21 mouse cellular contexts compared by ENCODE assay signal in the genomic region with DNA sequence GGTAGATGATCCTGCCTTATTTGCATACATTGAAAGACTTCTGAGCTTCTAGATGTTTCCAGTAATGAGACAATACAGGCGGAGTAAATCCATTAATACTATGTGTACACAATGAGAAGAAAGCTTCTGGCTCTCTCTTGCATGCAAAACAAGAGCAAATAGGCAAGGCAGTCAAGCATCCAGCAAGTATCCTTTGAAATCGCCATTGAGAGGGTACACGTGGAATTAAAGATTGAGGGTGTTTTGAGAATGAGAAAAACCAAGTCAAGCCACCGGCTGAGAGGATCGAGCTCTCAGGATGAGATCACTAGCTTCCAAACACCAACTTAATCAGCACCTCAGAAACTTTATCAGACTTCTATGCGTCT.
A peak's percentile ranks its signal among the peaks of the same experiment; 100 is the strongest.
DNase-seq lines count a peak whose midpoint lies in the region; ATAC-seq and TF ChIP-seq lines count a peak whose summit lies in the region.
"Had no signal": no experiment of that assay in that cellular context is flagged by ENCODE, and none has a peak within 500 bp of the region (broad histone marks: within the 10 kb centered on the region; RNA-seq: fewer than 3 reads in every experiment).

No protein-coding gene starts in this region.

- no peak for ATAC-seq in forebrain, embryonic 11.5 days (replicated peaks; ENCODE audit: low FRiP score)
- ATAC-seq in forebrain, postnatal 0 days: no peak
- no peak for ATAC-seq in midbrain, embryonic 15.5 days (replicated peaks)
- ATAC-seq: intestine, embryonic 15.5 days; liver, postnatal 0 days had no signal

- H3K4me2 ChIP-seq in forebrain, embryonic 11.5 days (ENCODE audit: low read depth, low read length, severe bottlenecking): no peak overlapping the region
- no peak overlapping the region for H3K4me2 ChIP-seq in forebrain, postnatal 0 days (ENCODE audit: low read depth)
- H3K4me2 ChIP-seq in midbrain, embryonic 15.5 days: no peak overlapping the region
- H3K4me2 ChIP-seq: heart, embryonic 11.5 days; intestine, embryonic 15.5 days; limb, embryonic 12.5 days; liver, embryonic 11.5 days had no signal

- no peaks in the 10 kb centered on the region for H3K9me3 ChIP-seq in forebrain, embryonic 10.5 days
- H3K9me3 ChIP-seq in forebrain, embryonic 11.5 days (ENCODE audit: control insufficient read depth, low read length): no peaks in the 10 kb centered on the region
- no peaks in the 10 kb centered on the region for H3K9me3 ChIP-seq in forebrain, postnatal 0 days (ENCODE audit: low read length)
- H3K9me3 ChIP-seq in midbrain, embryonic 15.5 days: no peaks in the 10 kb centered on the region
- H3K9me3 ChIP-seq: intestine, embryonic 15.5 days; limb, embryonic 12.5 days had no signal

- no peak overlapping the region for H3K4me3 ChIP-seq in forebrain, embryonic 10.5 days
- H3K4me3 ChIP-seq in forebrain, embryonic 11.5 days (ENCODE audit: low read depth, low read length): no peak overlapping the region
- no peak overlapping the region for H3K4me3 ChIP-seq in forebrain, postnatal 0 days (ENCODE audit: low read depth, low read length)
- no peak overlapping the region for H3K4me3 ChIP-seq in midbrain, embryonic 15.5 days
- H3K4me3 ChIP-seq: hindbrain, embryonic 10.5 days; intestine, embryonic 15.5 days; limb, embryonic 12.5 days had no signal

- no peaks in the 10 kb centered on the region for H3K36me3 ChIP-seq in forebrain, embryonic 10.5 days (replicated peaks)
- H3K36me3 ChIP-seq in forebrain, embryonic 11.5 days (ENCODE audit: control insufficient read depth, insufficient read depth, low read length): no peaks in the 10 kb centered on the region
- no peaks in the 10 kb centered on the region for H3K36me3 ChIP-seq in forebrain, postnatal 0 days (ENCODE audit: insufficient read depth)
- H3K36me3 ChIP-seq in midbrain, embryonic 15.5 days (replicated peaks): no peaks in the 10 kb centered on the region
- H3K36me3 ChIP-seq: hindbrain, embryonic 10.5 days; intestine, embryonic 15.5 days; limb, embryonic 12.5 days had no signal

- peaks cover 9% of the 10 kb centered on the region; the same call in 1 of the 2 replicates for H3K27me3 ChIP-seq in forebrain, embryonic 10.5 days (ENCODE audit: poor library complexity, severe bottlenecking)
- H3K27me3 ChIP-seq in forebrain, embryonic 11.5 days (ENCODE audit: control insufficient read depth, insufficient read depth, low read length): no peaks in the 10 kb centered on the region
- H3K27me3 ChIP-seq in forebrain, postnatal 0 days (ENCODE audit: insufficient read depth, low read length): no peaks in the 10 kb centered on the region
- peaks cover 6% of the 10 kb centered on the region; the same call in 1 of the 2 replicates for H3K27me3 ChIP-seq in midbrain, embryonic 15.5 days (replicated peaks)
- H3K27me3 ChIP-seq: intestine, embryonic 15.5 days; limb, embryonic 12.5 days had no signal

- H3K9ac ChIP-seq in forebrain, embryonic 11.5 days (ENCODE audit: low read length): no peak overlapping the region
- H3K9ac ChIP-seq in forebrain, postnatal 0 days: no peak overlapping the region
- H3K9ac ChIP-seq in midbrain, embryonic 15.5 days: no peak overlapping the region
- H3K9ac ChIP-seq: intestine, embryonic 15.5 days; limb, embryonic 12.5 days; liver, postnatal 0 days had no signal

- 30% methylated on average over 6 of the region's 6 CpGs for WGBS in forebrain, embryonic 10.5 days
- 11% methylated on average over 6 of the region's 6 CpGs for WGBS in forebrain, embryonic 11.5 days
- WGBS in forebrain, postnatal 0 days: 9% methylated on average over 6 of the region's 6 CpGs
- 15% methylated on average over 6 of the region's 6 CpGs for WGBS in midbrain, embryonic 15.5 days

- peaks cover 50% of the 10 kb centered on the region for H3K4me1 ChIP-seq in forebrain, embryonic 10.5 days
- peaks cover 23% of the 10 kb centered on the region for H3K4me1 ChIP-seq in forebrain, embryonic 11.5 days (replicated peaks; ENCODE audit: control insufficient read depth, insufficient read depth, low read length)
- peaks cover 21% of the 10 kb centered on the region for H3K4me1 ChIP-seq in forebrain, postnatal 0 days (ENCODE audit: insufficient read depth)
- peaks cover 37% of the 10 kb centered on the region for H3K4me1 ChIP-seq in midbrain, embryonic 15.5 days
- H3K4me1 ChIP-seq: intestine, embryonic 15.5 days; limb, embryonic 12.5 days had no signal

- no peak for TF ChIP-seq POLR2A in brain, embryonic 14.5 days (IDR thresholded peaks at IDR 0.05; ENCODE audit: borderline replicate concordance, extremely low read depth, insufficient read depth, insufficient read length, poor library complexity, severe bottlenecking)

- peak overlapping the region; percentile 51; the same call in 1 of the 2 replicates for H3K27ac ChIP-seq in forebrain, embryonic 10.5 days
- H3K27ac ChIP-seq in forebrain, embryonic 11.5 days (ENCODE audit: low read depth, low read length): no peak overlapping the region
- peak overlapping the region; percentile 79; the same call in 1 of the 2 replicates for H3K27ac ChIP-seq in forebrain, postnatal 0 days (ENCODE audit: low read depth, low read length)
- peak overlapping the region; percentile 73 for H3K27ac ChIP-seq in midbrain, embryonic 15.5 days
- H3K27ac ChIP-seq: hindbrain, embryonic 10.5 days; intestine, embryonic 15.5 days; limb, embryonic 12.5 days had no signal

- no peak for DNase-seq in forebrain, embryonic 10.5 days (ENCODE audit: extremely low spot score, low spot score)
- no peak for DNase-seq in forebrain, embryonic 11.5 days (ENCODE audit: low spot score)
- peak; percentile 70 for DNase-seq in brain, embryonic 14.5 days (ENCODE audit: low read depth)
- peak; percentile 43 for DNase-seq in forebrain, postnatal 0 days
- DNase-seq in urinary bladder, postnatal 14 days (ENCODE audit: low spot score): no peak
- no peak for DNase-seq in thymus, postnatal 25 days
- DNase-seq: adrenal gland, postnatal 14 days; cerebellum, adult 8-10 months; cerebellum, postnatal 36 days; heart, postnatal 10 days; kidney, adult 9 months; kidney, postnatal 25 days; liver, postnatal 0 days; lung, postnatal 10 days; right cerebral cortex, postnatal 14 days had no signal

- no peak for TF ChIP-seq CTCF in brain, embryonic 14.5 days (IDR thresholded peaks at IDR 0.05; ENCODE audit: borderline replicate concordance, extremely low read depth, insufficient read depth, insufficient read length)
- no peak for TF ChIP-seq CTCF in forebrain, postnatal 0 days (IDR thresholded peaks at IDR 0.05; ENCODE audit: low read depth)

Comparison
In these comparisons a context has a peak if more than half of its experiments do, and no peak if none do; other contexts are left out.
1. DNase-seq: peak in brain, embryonic 14.5 days (single experiment) and forebrain, postnatal 0 days (single experiment); none in forebrain, embryonic 10.5 days (single experiment), forebrain, embryonic 11.5 days (single experiment), urinary bladder, postnatal 14 days (single experiment) and thymus, postnatal 25 days (single experiment).